Mouse (Mus musculus) kidney, postnatal 0 days (tissue): ENCODE measurements around the gene Fgl2. TPM values are rescaled to one million over a fixed set of nuclear protein-coding genes. Genes with fewer than 3 reads are reported as not detected.

ENCODE experiments used
- ATAC-seq: fragments of 200-750 bp; cut with Nextera tagmentation; replicated peaks from 2 replicates; pipeline ENCODE4 v1.8.0; 2017; ENCODE audit warnings: low read depth, moderate number of reproducible peaks, moderate TSS enrichment, moderate library complexity; ENCODE audit not compliant: low FRiP score
- DNase-seq: peaks from one replicate; pipeline ENCODE4 v3.0.0-alpha.2; 2016; ENCODE audit warnings: low spot score
- H3K27ac ChIP-seq: fragments of 300-500 bp; sonication (generic); 2 replicates; pipeline ENCODE4 v1.5.1; 2014; ENCODE audit warnings: mild to moderate bottlenecking
- H3K27me3 ChIP-seq: fragments of 300-500 bp; sonication (generic); 2 replicates; pipeline ENCODE4 v1.6.1; 2014; ENCODE audit warnings: low read length, mixed read lengths; ENCODE audit not compliant: insufficient read depth
- H3K36me3 ChIP-seq: fragments of 300-500 bp; sonication (generic); 2 replicates; pipeline ENCODE4 v1.6.1; 2014; ENCODE audit warnings: low read length, mixed read lengths; ENCODE audit not compliant: insufficient read depth
- H3K4me1 ChIP-seq: fragments of 300-500 bp; sonication (generic); replicated peaks from 2 replicates; pipeline ENCODE4 v1.6.1; 2014; ENCODE audit warnings: antibody characterized with exemption, low read length, mixed read lengths; ENCODE audit not compliant: insufficient read depth
- H3K4me2 ChIP-seq: fragments of 300-500 bp; sonication (generic); 2 replicates; pipeline ENCODE4 v1.6.1; 2014; ENCODE audit warnings: mild to moderate bottlenecking, low read length, moderate library complexity, mixed read lengths
- H3K4me3 ChIP-seq: fragments of 300-500 bp; sonication (generic); replicated peaks from 2 replicates; pipeline ENCODE4 v1.5.1; 2014; ENCODE audit warnings: low read depth, low read length
- H3K9ac ChIP-seq: fragments of 300-500 bp; sonication (generic); 2 replicates; pipeline ENCODE4 v1.6.1; 2014; ENCODE audit warnings: low read depth, low read length
- H3K9me3 ChIP-seq: fragments of 300-500 bp; sonication (generic); replicated peaks from 2 replicates; pipeline ENCODE4 v1.6.1; 2016; ENCODE audit warnings: low read length, inconsistent platforms, mixed read lengths
- CTCF ChIP-seq: IDR thresholded peaks from 2 replicates; pipeline ENCODE4 v1.5.1; 2016; ENCODE audit warnings: antibody characterized with exemption, low read depth, mild to moderate bottlenecking, moderate library complexity
- WGBS: fragments of 180-500 bp; shearing (Covaris S2); extraction: QIAGEN DNeasy Blood & Tissue Kit; methylation state at CpG from one replicate; pipeline ENCODE4 v1.1.7; 2014; 5-methylcytosine and 5-hydroxymethylcytosine counted together
- polyA plus RNA-seq: library from polyadenylated mRNA; unstranded; fragments of >200 nt; fragmentation: Nextera tagmentation; extraction: Ambion mirVana; gene quantifications from 2 replicates; pipeline ENCODE4 v1.2.1, GENCODE M21; 2015

Gene Fgl2
- polyA plus RNA-seq, 1 experiment from 2014 or later: 11.9 TPM

GRCm38 (mm10) chr5:21414116-21414820 is 41.8 kb downstream of the Fgl2 start:
- no peak for ATAC-seq
- no peak overlapping the region for H3K4me2 ChIP-seq
- no peaks in the 10 kb centered on the region for H3K36me3 ChIP-seq
- no peak overlapping the region for H3K27ac ChIP-seq
- DNase-seq: no peak
- WGBS: 64% methylated on average over 1 of the region's 1 CpGs
- TF ChIP-seq CTCF: no peak
- no peaks in the 10 kb centered on the region for H3K27me3 ChIP-seq
- no peak overlapping the region for H3K9ac ChIP-seq
- H3K9me3 ChIP-seq: no peaks in the 10 kb centered on the region
- H3K4me3 ChIP-seq: no peak overlapping the region
- no peaks in the 10 kb centered on the region for H3K4me1 ChIP-seq

GRCm38 (mm10) chr5:21418613-21419012 is 46.2 kb downstream of the Fgl2 start:
- WGBS: 75% methylated on average over 4 of the region's 4 CpGs
- DNase-seq (no peak), ATAC-seq (no peak)
- Histone ChIP-seq H3K4me2 (no peak overlapping the region), H3K27me3 (no peaks in the 10 kb centered on the region), H3K27ac (no peak overlapping the region), H3K4me3 (no peak overlapping the region), H3K9ac (no peak overlapping the region), H3K36me3 (no peaks in the 10 kb centered on the region), H3K4me1 (no peaks in the 10 kb centered on the region), H3K9me3 (no peaks in the 10 kb centered on the region)
- TF ChIP-seq CTCF: no peak

GRCm38 (mm10) chr5:21420609-21421008 is 48.2 kb downstream of the Fgl2 start:
- Histone ChIP-seq H3K27me3 (no peaks in the 10 kb centered on the region), H3K36me3 (no peaks in the 10 kb centered on the region), H3K4me1 (no peaks in the 10 kb centered on the region), H3K4me3 (no peak overlapping the region), H3K9ac (no peak overlapping the region), H3K27ac (no peak overlapping the region), H3K9me3 (no peaks in the 10 kb centered on the region), H3K4me2 (no peak overlapping the region)
- ATAC-seq (no peak), DNase-seq (peak; percentile 77)
- 13% methylated on average over 1 of the region's 1 CpGs for WGBS
- peak; percentile 72 for TF ChIP-seq CTCF

DNA sequence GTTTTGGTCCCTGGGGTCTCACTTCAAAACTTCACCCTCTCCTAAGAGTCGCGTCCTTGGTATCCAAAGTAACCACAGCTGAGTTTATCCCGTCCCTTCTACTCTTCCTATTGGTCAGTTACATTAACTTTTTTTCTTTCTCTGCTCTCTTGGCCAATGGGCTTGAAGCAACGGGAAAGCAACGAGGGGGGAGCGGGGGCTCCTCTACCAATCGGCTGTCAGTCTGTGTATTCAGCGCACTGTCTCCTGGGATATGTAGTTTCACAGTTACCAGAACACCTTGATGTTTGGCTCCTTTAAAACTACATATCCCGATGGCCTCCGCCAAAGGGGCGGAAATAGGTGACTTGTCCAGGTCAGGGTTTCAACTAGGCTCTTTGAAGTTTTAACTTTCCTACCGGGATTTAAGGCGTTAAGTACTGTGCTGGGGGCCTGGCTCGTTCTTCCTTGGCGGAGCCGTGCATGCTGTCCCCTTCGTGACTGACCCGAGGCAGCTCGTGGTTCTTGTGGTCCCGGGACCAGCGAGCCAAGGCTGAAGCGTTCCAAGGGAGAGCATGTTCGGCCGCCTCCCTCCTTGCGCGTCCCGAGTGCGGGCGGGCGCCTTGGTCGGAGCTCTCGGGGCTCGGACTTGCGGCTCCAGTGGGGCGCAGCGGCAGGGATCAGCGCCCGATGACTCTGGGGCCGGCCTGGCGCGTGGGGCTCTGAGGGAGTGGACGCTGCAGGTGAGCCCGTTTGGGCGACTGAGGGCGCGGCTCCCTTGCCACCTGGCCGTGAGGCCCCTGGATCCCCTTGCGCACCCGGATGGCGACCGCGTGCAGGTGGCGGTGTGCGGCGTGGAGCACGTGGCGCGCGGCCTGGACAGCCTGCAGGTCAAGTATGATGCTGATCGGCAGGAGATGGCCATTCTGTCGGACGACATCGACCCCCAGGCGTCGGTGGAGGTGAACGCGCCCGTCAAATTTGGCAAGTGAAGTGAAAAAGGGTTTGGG is 52.5 kb downstream of the Fgl2 start, which contains the start of the genes Ccdc146 and Fam185a:
Gene Ccdc146 (minus strand): TSS at position 64 of the 989 bp plus-strand sequence.
Gene Fam185a (plus strand): TSS at position 345 of the 989 bp plus-strand sequence.
- H3K36me3 ChIP-seq: no peaks in the 10 kb centered on the region
- no peaks in the 10 kb centered on the region for H3K9me3 ChIP-seq
- peak within 1 kb of the TSS; percentile 61 for H3K9ac ChIP-seq
- peak within 1 kb of the TSS; percentile 43 for H3K27ac ChIP-seq
- H3K4me2 ChIP-seq: peak within 1 kb of the TSS; percentile 87
- H3K4me3 ChIP-seq: peak within 1 kb of the TSS; percentile 48
- DNase-seq: peak; percentile 100
- ATAC-seq: peak; percentile 99
- under 1% methylated on average over 68 of the region's 68 CpGs for WGBS
- H3K4me1 ChIP-seq: no peaks in the 10 kb centered on the region
- H3K27me3 ChIP-seq: no peaks in the 10 kb centered on the region
- TF ChIP-seq CTCF: no peak

DNA sequence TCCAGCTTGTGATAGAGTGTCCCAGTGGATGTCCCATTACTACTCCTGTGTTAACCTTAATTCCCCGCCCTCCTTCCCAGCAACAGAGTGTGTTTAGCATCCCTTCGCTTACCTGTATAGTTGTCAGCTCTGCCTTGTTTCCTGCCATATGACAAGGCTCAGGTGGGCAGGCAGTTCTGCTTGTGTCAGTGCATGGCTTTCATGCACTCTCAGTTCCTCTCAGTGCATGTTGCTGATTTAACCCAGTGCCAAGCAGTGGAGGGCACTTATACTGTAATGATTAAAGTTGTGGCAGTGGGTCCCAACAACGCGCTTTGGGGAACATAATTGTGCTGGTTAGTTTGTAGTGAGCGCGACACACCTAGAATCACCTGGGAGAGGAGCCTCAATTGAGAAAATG is 54.2 kb downstream of the Fgl2 start:
- Histone ChIP-seq H3K9me3 (no peaks in the 10 kb centered on the region), H3K9ac (no peak overlapping the region), H3K4me1 (no peaks in the 10 kb centered on the region), H3K27me3 (no peaks in the 10 kb centered on the region), H3K36me3 (no peaks in the 10 kb centered on the region), H3K27ac (no peak overlapping the region), H3K4me2 (no peak overlapping the region), H3K4me3 (no peak overlapping the region)
- no peak for TF ChIP-seq CTCF
- no peak for DNase-seq
- 96% methylated on average over 6 of the region's 6 CpGs for WGBS
- no peak for ATAC-seq

Other genes starting within 250 kb of the Fgl2 start
- gene Gsap, start 186.4 kb upstream of the Fgl2 start, polyA plus RNA-seq: 1.8 and 2.0 TPM in 2 replicates
- 0.09 TPM in 1 of 2 replicates, not detected in the other for gene Ccdc146, start 52.0 kb downstream of the Fgl2 start, polyA plus RNA-seq
- 4.9 and 5.1 TPM in 2 replicates for gene Fam185a, start 52.3 kb downstream of the Fgl2 start, polyA plus RNA-seq
- gene Lrrc17, start 170.9 kb downstream of the Fgl2 start, polyA plus RNA-seq: 50.3 and 54.2 TPM in 2 replicates